Mouse (Mus musculus): ENCODE data around the gene Ifit2. TPM values are rescaled to one million over a fixed set of nuclear protein-coding genes. Genes with fewer than 3 reads are reported as not detected.

Ifit2 gene
- total and polyA plus RNA-seq, 3 experiments, result 0.69 to 2.7 TPM; not detected in 1

GRCm38 (mm10) chr19:34521361-34521760 is 29.1 kb upstream of the Ifit2 start (continued):
- no peak for TF ChIP-seq CHD1 (IDR thresholded peaks at IDR 0.05; ENCODE audit: low read depth, low read length)
- TF ChIP-seq ELF1 (IDR thresholded peaks at IDR 0.05; ENCODE audit: low read depth, low read length), result no peak
- TF ChIP-seq ZMIZ1 (IDR thresholded peaks at IDR 0.05; ENCODE audit: low read depth, low read length), result no peak
- TF ChIP-seq MAX (IDR thresholded peaks at IDR 0.05; ENCODE audit: low read length), result no peak
- no peak for TF ChIP-seq TBP (IDR thresholded peaks at IDR 0.05; ENCODE audit: low read depth, low read length)
- no peak for TF ChIP-seq MAZ (IDR thresholded peaks at IDR 0.05; ENCODE audit: low read depth, low read length)
- no peak for TF ChIP-seq HCFC1 (IDR thresholded peaks at IDR 0.05; ENCODE audit: low read depth, low read length)
- TF ChIP-seq ETS1 (IDR thresholded peaks at IDR 0.05; ENCODE audit: low read depth, low read length), result peak; percentile 38
- no peak for TF ChIP-seq MYC (IDR thresholded peaks at IDR 0.05; ENCODE audit: low read depth, low read length)
- peak; percentile 88; the same call in 1 of the 2 replicates for TF ChIP-seq MEF2A (IDR thresholded peaks at IDR 0.05; ENCODE audit: extremely low read depth, insufficient replicate concordance, low read depth, low read length, poor library complexity, severe bottlenecking)
- TF ChIP-seq USF1 (IDR thresholded peaks at IDR 0.05; ENCODE audit: low read depth, low read length), result no peak

GRCm38 (mm10) chr19:34521978-34522377 is 28.5 kb upstream of the Ifit2 start:
- H3K4me3 ChIP-seq (ENCODE audit: control insufficient read depth in 1 of 2, insufficient read depth in 1 of 2, low read depth in 2 of 2, low read length in 2 of 2), result no peak overlapping the region

GRCm38 (mm10) chr19:34523106-34523725 is 27.3 kb upstream of the Ifit2 start:
- H3K27me3 ChIP-seq (ENCODE audit: control insufficient read depth in 1 of 2, insufficient read depth in 2 of 2, low read length in 2 of 2), result no peaks in the 10 kb centered on the region
- H3K79me2 ChIP-seq (ENCODE audit: control insufficient read depth, insufficient read depth, low read length, poor library complexity), result no peaks in the 10 kb centered on the region; the same call in 1 of the 2 replicates
- no peak overlapping the region for H3K4me3 ChIP-seq (ENCODE audit: control insufficient read depth in 1 of 2, insufficient read depth in 1 of 2, low read depth in 2 of 2, low read length in 2 of 2)
- H3K36me3 ChIP-seq (ENCODE audit: control insufficient read depth in 1 of 2, insufficient read depth in 2 of 2, low read length in 2 of 2), result peaks cover 0 to 7% of the 10 kb centered on the region in 2 experiments; a peak in 3 of 4 replicates
- H3K9me3 ChIP-seq (replicated peaks; ENCODE audit: insufficient read depth, low read length), result no peaks in the 10 kb centered on the region
- TF ChIP-seq MEF2A (IDR thresholded peaks at IDR 0.05; ENCODE audit: extremely low read depth, insufficient replicate concordance, low read depth, low read length, poor library complexity, severe bottlenecking) (no peak), KAT2A (conservative IDR thresholded peaks at IDR 0.05; ENCODE audit: low read depth, low read length) (no peak), GATA1 (IDR thresholded peaks at IDR 0.05; ENCODE audit: low read depth, low read length) (no peak), MYB (IDR thresholded peaks at IDR 0.05; ENCODE audit: low read depth, low read length) (no peak), JUND (IDR thresholded peaks at IDR 0.05; ENCODE audit: low read depth, low read length) (no peak), CHD1 (IDR thresholded peaks at IDR 0.05; ENCODE audit: low read depth, low read length) (no peak), NELFE (IDR thresholded peaks at IDR 0.05; ENCODE audit: low read depth, low read length) (no peak), ELF1 (IDR thresholded peaks at IDR 0.05; ENCODE audit: low read depth, low read length) (no peak)
- H3K27ac ChIP-seq (ENCODE audit: control insufficient read depth, low read depth, low read length), result no peak overlapping the region
- no peak overlapping the region for H3K9ac ChIP-seq (ENCODE audit: control insufficient read depth, low read depth, low read length, poor library complexity, severe bottlenecking)
- peaks cover 8% of the 10 kb centered on the region in 2 experiments; a peak in 3 of 4 replicates for H3K4me1 ChIP-seq (ENCODE audit: control insufficient read depth in 1 of 2, insufficient read depth in 2 of 2, low read length in 2 of 2)
- DNase-seq (ENCODE audit: low read depth, low spot score), result no peak

More at GRCm38 (mm10) chr19:34521978-34522377, 28.5 kb upstream of the Ifit2 start:
- DNase-seq (ENCODE audit: low read depth, low spot score), result peak; percentile 20
- no peak overlapping the region for H3K9ac ChIP-seq (ENCODE audit: control insufficient read depth, low read depth, low read length, poor library complexity, severe bottlenecking)
- TF ChIP-seq EP300 (IDR thresholded peaks at IDR 0.05; ENCODE audit: low read depth in 1 of 2, low read length in 2 of 2) (0 out of 4 replicates have a peak, but pooled peaks of 1 of the 2 experiments have one; percentile 15), POLR2A (IDR thresholded peaks at IDR 0.05; ENCODE audit: control insufficient read depth in 1 of 2, insufficient read depth in 1 of 2, low read depth in 1 of 2, low read length in 2 of 2, poor library complexity in 1 of 2) (no peak)
- peaks cover 0 to 7% of the 10 kb centered on the region in 2 experiments; a peak in 3 of 4 replicates for H3K36me3 ChIP-seq (ENCODE audit: control insufficient read depth in 1 of 2, insufficient read depth in 2 of 2, low read length in 2 of 2)
- H3K9me3 ChIP-seq (replicated peaks; ENCODE audit: insufficient read depth, low read length), result no peaks in the 10 kb centered on the region
- H3K79me2 ChIP-seq (ENCODE audit: control insufficient read depth, insufficient read depth, low read length, poor library complexity), result no peaks in the 10 kb centered on the region; the same call in 1 of the 2 replicates
- peaks cover 4 to 8% of the 10 kb centered on the region in 2 experiments; a peak in 3 of 4 replicates for H3K4me1 ChIP-seq (ENCODE audit: control insufficient read depth in 1 of 2, insufficient read depth in 2 of 2, low read length in 2 of 2)
- H3K27me3 ChIP-seq (ENCODE audit: control insufficient read depth in 1 of 2, insufficient read depth in 2 of 2, low read length in 2 of 2), result no peaks in the 10 kb centered on the region
- no peak overlapping the region for H3K27ac ChIP-seq (ENCODE audit: control insufficient read depth, low read depth, low read length)

All from MEL (cell line).